Mouse (Mus musculus): ENCODE measurements at regions not wholly inside any gene's neighbourhood (a gene's known extent, or its start where the extent isn't known, plus 50 kb on each side); places are given as distances from the start of the nearest gene placed in this dataset.

- Histone ChIP-seq H3K9ac (replicated peaks; ENCODE audit: low read length) (no peak overlapping the region), H3K27me3 (ENCODE audit: control insufficient read depth, insufficient read depth, low read length) (no peaks in the 10 kb centered on the region), H3K36me3 (ENCODE audit: control insufficient read depth, insufficient read depth, low read length) (no peaks in the 10 kb centered on the region), H3K4me1 (ENCODE audit: control insufficient read depth, insufficient read depth, low read length) (0 out of 2 replicates have a peak, but pooled peaks cover 5% of the 10 kb centered on the region), H3K27ac (replicated peaks; ENCODE audit: low read depth, low read length) (no peak overlapping the region), H3K4me2 (ENCODE audit: low read length) (no peak overlapping the region), H3K4me3 (replicated peaks; ENCODE audit: low read depth, low read length) (no peak overlapping the region), H3K9me3 (ENCODE audit: control insufficient read depth, low read length) (no peaks in the 10 kb centered on the region)
- DNase-seq = no peak
- 94% methylated on average over 5 of the region's 5 CpGs for WGBS
- ATAC-seq (ENCODE audit: low FRiP score, low TSS enrichment) = no peak
Observed at GRCm38 (mm10) chr3:144334201-144334600, 129.2 kb upstream of the Lmo4 start.

DNA sequence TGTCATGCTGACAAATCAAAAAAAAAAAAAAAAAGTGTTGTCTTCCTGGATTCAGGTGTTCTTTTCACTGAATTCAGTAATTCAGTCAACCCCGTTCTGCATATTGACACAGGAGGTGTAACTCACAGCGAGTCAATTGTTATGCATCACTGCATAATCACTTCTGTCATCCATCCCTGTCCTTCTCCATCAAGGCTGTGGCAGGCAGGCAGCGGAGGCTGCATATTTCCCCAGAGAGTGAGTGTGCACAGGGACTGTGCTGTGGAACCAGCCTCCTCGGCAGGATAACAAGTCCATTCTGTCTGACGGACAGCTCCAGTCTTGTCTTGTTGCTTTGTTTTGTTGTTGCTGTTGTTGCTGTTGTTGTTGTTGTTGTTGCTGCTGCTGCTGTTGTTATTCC is 127.3 kb upstream of the Lmo4 start:
- no peaks in the 10 kb centered on the region for H3K9me3 ChIP-seq (ENCODE audit: control insufficient read depth, low read length)
- no peak overlapping the region for H3K4me2 ChIP-seq (ENCODE audit: low read length)
- WGBS = 8% methylated on average over 5 of the region's 5 CpGs
- 0 out of 2 replicates have a peak, but pooled peaks cover 5% of the 10 kb centered on the region for H3K4me1 ChIP-seq (ENCODE audit: control insufficient read depth, insufficient read depth, low read length)
- no peaks in the 10 kb centered on the region for H3K27me3 ChIP-seq (ENCODE audit: control insufficient read depth, insufficient read depth, low read length)
- no peak overlapping the region for H3K27ac ChIP-seq (replicated peaks; ENCODE audit: low read depth, low read length)
- H3K9ac ChIP-seq (replicated peaks; ENCODE audit: low read length) = no peak overlapping the region
- ATAC-seq (ENCODE audit: low FRiP score, low TSS enrichment) = no peak
- no peak overlapping the region for H3K4me3 ChIP-seq (replicated peaks; ENCODE audit: low read depth, low read length)
- H3K36me3 ChIP-seq (ENCODE audit: control insufficient read depth, insufficient read depth, low read length) = no peaks in the 10 kb centered on the region
- peak; percentile 57 for DNase-seq

DNA sequence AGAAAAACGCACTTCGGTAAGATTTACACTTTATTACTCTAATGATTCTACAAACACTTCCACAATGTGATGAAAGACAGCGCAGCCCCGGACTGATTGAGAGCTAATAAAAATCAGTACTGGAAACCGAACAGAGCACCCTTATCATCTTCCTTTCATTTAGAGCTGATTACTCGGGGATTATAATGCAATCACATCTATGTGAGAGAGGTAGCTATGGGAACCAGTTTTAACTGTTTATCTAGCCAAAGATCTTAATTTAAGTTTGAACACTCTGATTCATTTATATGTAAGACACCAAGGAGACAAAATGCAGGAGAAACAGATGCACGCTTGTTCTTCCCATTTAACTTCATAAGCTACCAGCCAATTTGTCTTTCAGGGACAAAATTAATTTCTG is 124.1 kb upstream of the Lmo4 start:
- peak; percentile 20 for DNase-seq

GRCm38 (mm10) chr3:144327235-144327760 is 122.3 kb upstream of the Lmo4 start:
- WGBS = 69% methylated on average over 8 of the region's 8 CpGs
- ATAC-seq (ENCODE audit: low FRiP score, low TSS enrichment) (0 out of 2 replicates have a peak, but pooled peaks have one; percentile 38), DNase-seq (peak; percentile 52)
- Histone ChIP-seq H3K27me3 (ENCODE audit: control insufficient read depth, insufficient read depth, low read length) (no peaks in the 10 kb centered on the region), H3K4me2 (ENCODE audit: low read length) (no peak overlapping the region), H3K27ac (replicated peaks; ENCODE audit: low read depth, low read length) (no peak overlapping the region), H3K9ac (replicated peaks; ENCODE audit: low read length) (no peak overlapping the region), H3K4me1 (ENCODE audit: control insufficient read depth, insufficient read depth, low read length) (no peaks in the 10 kb centered on the region), H3K36me3 (ENCODE audit: control insufficient read depth, insufficient read depth, low read length) (no peaks in the 10 kb centered on the region), H3K4me3 (replicated peaks; ENCODE audit: low read depth, low read length) (no peak overlapping the region), H3K9me3 (ENCODE audit: control insufficient read depth, low read length) (no peaks in the 10 kb centered on the region)

More for the DNA sequence above, 124.1 kb upstream of the Lmo4 start:
- Histone ChIP-seq H3K36me3 (ENCODE audit: control insufficient read depth, insufficient read depth, low read length) (no peaks in the 10 kb centered on the region), H3K4me3 (replicated peaks; ENCODE audit: low read depth, low read length) (no peak overlapping the region), H3K9me3 (ENCODE audit: control insufficient read depth, low read length) (no peaks in the 10 kb centered on the region), H3K4me2 (ENCODE audit: low read length) (no peak overlapping the region), H3K4me1 (ENCODE audit: control insufficient read depth, insufficient read depth, low read length) (0 out of 2 replicates have a peak, but pooled peaks cover 5% of the 10 kb centered on the region), H3K27me3 (ENCODE audit: control insufficient read depth, insufficient read depth, low read length) (no peaks in the 10 kb centered on the region), H3K27ac (replicated peaks; ENCODE audit: low read depth, low read length) (no peak overlapping the region), H3K9ac (replicated peaks; ENCODE audit: low read length) (no peak overlapping the region)
- 80% methylated on average over 7 of the region's 7 CpGs for WGBS
- no peak for ATAC-seq (ENCODE audit: low FRiP score, low TSS enrichment)

GRCm38 (mm10) chr3:144324974-144325373 is 120.0 kb upstream of the Lmo4 start:
- 92% methylated on average over 2 of the region's 2 CpGs for WGBS
- ATAC-seq (ENCODE audit: low FRiP score, low TSS enrichment) (no peak), DNase-seq (no peak)

GRCm38 (mm10) chr3:144323524-144323923 is 118.5 kb upstream of the Lmo4 start:
- Histone ChIP-seq H3K27ac (replicated peaks; ENCODE audit: low read depth, low read length) (no peak overlapping the region), H3K27me3 (ENCODE audit: control insufficient read depth, insufficient read depth, low read length) (no peaks in the 10 kb centered on the region), H3K4me3 (replicated peaks; ENCODE audit: low read depth, low read length) (no peak overlapping the region), H3K4me2 (ENCODE audit: low read length) (no peak overlapping the region), H3K4me1 (ENCODE audit: control insufficient read depth, insufficient read depth, low read length) (peaks cover 4% of the 10 kb centered on the region; the same call in 1 of the 2 replicates), H3K9ac (replicated peaks; ENCODE audit: low read length) (no peak overlapping the region), H3K36me3 (ENCODE audit: control insufficient read depth, insufficient read depth, low read length) (no peaks in the 10 kb centered on the region), H3K9me3 (ENCODE audit: control insufficient read depth, low read length) (no peaks in the 10 kb centered on the region)
- ATAC-seq (ENCODE audit: low FRiP score, low TSS enrichment) (no peak), DNase-seq (no peak)
- WGBS = 92% methylated on average over 3 of the region's 3 CpGs

More at GRCm38 (mm10) chr3:144324974-144325373, 120.0 kb upstream of the Lmo4 start:
- Histone ChIP-seq H3K4me2 (ENCODE audit: low read length) (no peak overlapping the region), H3K9ac (replicated peaks; ENCODE audit: low read length) (no peak overlapping the region), H3K4me1 (ENCODE audit: control insufficient read depth, insufficient read depth, low read length) (no peaks in the 10 kb centered on the region), H3K27ac (replicated peaks; ENCODE audit: low read depth, low read length) (no peak overlapping the region), H3K4me3 (replicated peaks; ENCODE audit: low read depth, low read length) (no peak overlapping the region), H3K27me3 (ENCODE audit: control insufficient read depth, insufficient read depth, low read length) (no peaks in the 10 kb centered on the region), H3K36me3 (ENCODE audit: control insufficient read depth, insufficient read depth, low read length) (no peaks in the 10 kb centered on the region), H3K9me3 (ENCODE audit: control insufficient read depth, low read length) (no peaks in the 10 kb centered on the region)

GRCm38 (mm10) chr3:144319468-144320205 is 114.6 kb upstream of the Lmo4 start:
- Histone ChIP-seq H3K4me3 (replicated peaks; ENCODE audit: low read depth, low read length) (no peak overlapping the region), H3K36me3 (ENCODE audit: control insufficient read depth, insufficient read depth, low read length) (no peaks in the 10 kb centered on the region), H3K9ac (replicated peaks; ENCODE audit: low read length) (no peak overlapping the region), H3K9me3 (ENCODE audit: control insufficient read depth, low read length) (no peaks in the 10 kb centered on the region), H3K4me1 (ENCODE audit: control insufficient read depth, insufficient read depth, low read length) (peaks cover 4% of the 10 kb centered on the region; the same call in 1 of the 2 replicates), H3K27me3 (ENCODE audit: control insufficient read depth, insufficient read depth, low read length) (no peaks in the 10 kb centered on the region), H3K27ac (replicated peaks; ENCODE audit: low read depth, low read length) (peak overlapping the region; percentile 73), H3K4me2 (ENCODE audit: low read length) (peak overlapping the region; percentile 35)
- peak; percentile 36 for DNase-seq
- ATAC-seq (ENCODE audit: low FRiP score, low TSS enrichment) = no peak
- 54% methylated on average over 11 of the region's 11 CpGs for WGBS

DNA sequence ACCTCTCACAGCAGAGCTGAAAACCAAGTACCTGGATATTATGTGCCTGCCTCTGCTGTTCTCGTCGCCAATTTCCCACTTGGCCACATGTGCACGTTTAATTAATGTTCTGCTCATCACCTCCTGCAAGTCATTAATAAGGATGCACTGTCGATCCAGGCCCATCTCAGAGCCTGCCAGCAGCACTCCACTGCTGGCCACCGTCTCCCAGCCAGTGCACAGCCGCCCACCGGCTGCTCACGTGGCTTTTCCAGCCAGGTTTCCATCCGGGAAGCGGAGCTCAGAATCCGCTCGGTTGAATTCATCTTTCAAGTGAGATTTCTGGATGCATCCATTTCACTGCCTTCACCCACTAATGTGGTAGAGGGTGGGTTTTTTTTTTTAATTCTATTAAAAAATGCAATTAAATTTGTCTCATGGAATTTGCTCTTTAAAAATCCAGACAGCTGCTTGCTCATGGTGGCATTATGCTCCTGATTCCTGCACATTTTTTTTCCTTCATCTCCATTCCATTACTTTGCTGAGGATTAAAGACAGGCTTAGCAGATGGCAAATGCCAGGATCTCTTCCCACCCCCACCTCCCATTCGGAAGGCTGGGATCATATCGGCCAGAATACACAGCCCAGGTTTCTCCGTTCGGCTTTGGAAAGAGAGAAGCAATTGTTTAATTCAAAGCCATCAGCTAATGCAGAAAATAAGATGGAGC is 113.9 kb upstream of the Lmo4 start:
- DNase-seq = peak; percentile 81

More for the DNA sequence above, 113.9 kb upstream of the Lmo4 start:
- Histone ChIP-seq H3K9me3 (ENCODE audit: control insufficient read depth, low read length) (no peaks in the 10 kb centered on the region), H3K27me3 (ENCODE audit: control insufficient read depth, insufficient read depth, low read length) (no peaks in the 10 kb centered on the region), H3K4me3 (replicated peaks; ENCODE audit: low read depth, low read length) (no peak overlapping the region), H3K4me1 (ENCODE audit: control insufficient read depth, insufficient read depth, low read length) (peaks cover 4% of the 10 kb centered on the region; the same call in 1 of the 2 replicates), H3K9ac (replicated peaks; ENCODE audit: low read length) (no peak overlapping the region), H3K36me3 (ENCODE audit: control insufficient read depth, insufficient read depth, low read length) (no peaks in the 10 kb centered on the region), H3K27ac (replicated peaks; ENCODE audit: low read depth, low read length) (peak overlapping the region; percentile 73), H3K4me2 (ENCODE audit: low read length) (peak overlapping the region; percentile 35)
- WGBS = 23% methylated on average over 16 of the region's 16 CpGs
- ATAC-seq (ENCODE audit: low FRiP score, low TSS enrichment) = peak; percentile 73

All from midbrain, embryonic 14.5 days (tissue).